Mouse (Mus musculus): ENCODE results near the gene Dusp22.

The Dusp22 gene

DNA sequence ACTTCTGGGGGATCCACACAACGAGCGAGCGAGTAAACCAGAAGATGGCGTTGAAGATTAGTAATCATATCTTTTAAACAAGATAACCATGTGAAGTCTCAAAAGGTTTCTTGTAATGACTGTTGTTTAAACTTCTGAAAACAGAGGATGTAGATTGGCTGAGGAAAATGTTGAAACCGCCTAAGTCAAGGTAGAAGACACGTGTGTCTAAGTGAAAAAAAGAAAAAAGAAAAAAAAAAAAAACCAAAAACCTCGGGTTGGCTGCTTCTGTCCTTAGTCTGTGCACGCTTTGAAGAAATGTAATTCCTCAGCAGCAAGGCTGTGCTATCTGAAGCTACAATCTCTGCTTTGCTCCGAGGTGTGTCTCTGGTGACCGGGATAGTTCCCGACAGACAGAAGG lies 87.7 kb downstream of the Dusp22 start:
- TF ChIP-seq GATA4 (IDR thresholded peaks at IDR 0.05; ENCODE audit: insufficient replicate concordance, low read length) = no peak

DNA sequence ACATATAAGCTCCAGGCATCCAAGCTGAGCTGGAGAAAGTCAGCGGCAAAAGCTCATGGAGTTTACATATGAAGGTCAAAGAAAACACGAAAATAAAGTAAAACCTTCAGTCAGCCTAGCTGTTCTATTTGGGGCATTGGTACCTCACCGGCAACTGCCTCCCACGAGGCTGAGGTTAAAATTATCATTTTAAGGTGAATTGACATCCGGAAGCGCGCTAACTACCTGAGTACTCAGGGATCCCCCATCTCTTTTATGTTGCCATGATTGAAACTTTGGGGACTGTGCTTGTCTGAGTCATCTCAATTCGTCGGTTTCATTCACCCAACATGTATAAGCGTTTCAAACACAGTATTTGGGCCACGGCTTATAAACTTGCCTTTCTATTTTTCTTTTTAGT lies 88.5 kb downstream of the Dusp22 start:
- TF ChIP-seq GATA4 (IDR thresholded peaks at IDR 0.05; ENCODE audit: insufficient replicate concordance, low read length) = no peak

DNA sequence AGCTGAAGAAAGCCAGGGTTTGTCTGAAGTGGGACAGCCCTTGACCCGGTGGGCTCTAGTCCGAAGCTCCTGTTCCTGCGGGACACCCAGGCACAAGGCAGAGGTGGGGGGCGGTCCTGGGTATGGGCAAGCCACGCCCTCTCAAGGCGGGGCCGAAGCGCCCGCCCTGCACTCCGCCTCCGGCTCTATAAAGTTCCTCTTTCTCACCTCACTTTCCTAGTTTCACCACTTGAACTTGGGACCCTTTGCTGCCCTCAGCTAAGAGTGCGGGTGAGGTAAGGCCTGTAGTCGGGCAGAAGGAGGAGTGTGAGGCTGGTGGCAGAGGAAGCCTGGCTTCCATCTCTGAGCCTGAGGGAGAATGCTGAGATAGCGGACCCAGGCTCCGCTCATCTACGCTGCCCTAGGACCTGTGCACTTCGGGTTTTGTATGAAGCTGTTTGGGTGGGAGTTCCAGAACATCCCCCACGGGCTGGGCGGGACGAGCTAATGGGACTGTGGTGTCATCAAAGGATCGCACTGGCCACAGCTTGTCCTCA lies 89.3 kb downstream of the Dusp22 start, which contains the start of gene Irf4:
Irf4 (plus strand) TSS at position 206 of the 536 bp plus-strand sequence.
- no peak for TF ChIP-seq GATA4 (IDR thresholded peaks at IDR 0.05; ENCODE audit: insufficient replicate concordance, low read length)

DNA sequence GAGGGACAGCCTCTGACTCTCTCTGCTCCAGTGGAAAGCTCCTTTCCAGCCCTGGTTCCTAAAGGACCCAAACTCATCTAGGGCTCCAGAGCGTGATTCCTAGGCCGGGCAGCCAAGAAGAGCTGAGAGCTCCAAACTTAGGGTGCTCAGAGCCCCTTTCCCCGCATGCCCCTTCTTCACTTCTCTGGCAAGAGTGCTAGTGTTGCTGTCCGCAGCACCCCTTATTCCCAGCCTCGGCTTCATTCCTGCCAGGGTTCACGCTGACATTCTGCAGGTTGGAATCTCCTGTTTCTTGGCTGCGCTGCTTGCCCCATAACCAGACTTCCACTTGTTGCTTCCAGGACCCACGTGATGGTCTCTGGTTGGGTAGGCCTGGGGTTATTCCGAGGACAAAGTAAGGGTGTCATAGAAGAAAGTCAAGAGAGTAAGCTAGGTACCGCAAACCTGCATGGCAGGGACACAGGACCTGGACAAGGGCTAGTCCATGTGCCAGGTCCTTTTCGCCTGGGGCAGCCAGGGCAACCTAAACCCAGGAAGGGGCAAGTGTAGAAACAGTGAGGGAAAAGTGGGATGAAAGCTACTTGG lies 89.8 kb downstream of the Dusp22 start:
- no peak for TF ChIP-seq GATA4 (IDR thresholded peaks at IDR 0.05; ENCODE audit: insufficient replicate concordance, low read length)

DNA sequence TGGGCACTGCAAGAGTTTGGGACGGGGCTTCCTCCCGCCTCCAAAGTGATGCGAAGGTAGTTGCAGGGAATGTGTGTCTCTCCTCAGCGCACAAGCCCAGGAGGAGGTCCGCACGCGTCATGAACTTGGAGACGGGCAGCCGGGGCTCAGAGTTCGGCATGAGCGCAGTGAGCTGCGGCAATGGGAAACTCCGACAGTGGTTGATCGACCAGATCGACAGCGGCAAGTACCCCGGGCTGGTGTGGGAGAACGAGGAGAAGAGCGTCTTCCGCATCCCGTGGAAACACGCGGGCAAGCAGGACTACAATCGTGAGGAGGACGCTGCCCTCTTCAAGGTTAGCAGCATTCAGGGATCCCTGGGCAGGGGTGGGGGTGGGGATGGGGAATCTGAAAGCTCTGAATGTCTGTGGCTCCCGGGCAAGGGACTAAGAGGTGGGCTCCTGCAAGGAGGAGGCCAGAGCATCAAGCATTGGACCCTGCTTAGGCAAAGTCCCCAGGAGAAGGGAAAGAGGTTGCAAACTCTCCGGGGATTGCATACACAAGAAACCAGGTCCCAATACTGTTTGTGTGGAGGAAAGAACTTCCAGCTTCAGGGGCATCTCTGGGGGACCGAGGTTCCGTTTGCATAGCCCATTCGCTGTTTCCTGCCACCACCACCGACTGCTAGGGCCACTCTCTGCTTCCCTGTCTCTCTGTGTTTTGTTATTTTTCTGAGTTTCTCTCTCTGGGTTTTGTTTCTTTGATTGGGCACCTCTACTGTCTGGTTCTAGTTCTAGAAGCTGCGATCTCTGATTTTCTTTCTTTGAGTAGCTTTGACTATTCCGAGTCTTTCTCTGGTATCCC lies 90.9 kb downstream of the Dusp22 start:
- no peak for TF ChIP-seq GATA4 (IDR thresholded peaks at IDR 0.05; ENCODE audit: insufficient replicate concordance, low read length)

DNA sequence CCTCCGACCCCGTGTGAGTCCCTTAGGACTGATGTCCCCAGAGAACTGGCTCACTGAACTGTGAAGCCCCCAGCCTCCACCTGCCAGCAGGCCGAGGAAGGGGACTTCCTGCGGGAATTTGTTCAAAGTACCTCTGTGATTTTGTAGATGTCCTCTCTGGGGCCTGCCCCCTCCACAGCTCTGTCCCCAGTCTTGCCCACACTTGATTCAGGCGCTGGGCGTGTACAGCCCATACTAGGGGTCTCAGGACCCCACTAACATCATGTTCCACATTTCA lies 91.4 kb downstream of the Dusp22 start:
- TF ChIP-seq GATA4 (IDR thresholded peaks at IDR 0.05; ENCODE audit: insufficient replicate concordance, low read length) = no peak

DNA sequence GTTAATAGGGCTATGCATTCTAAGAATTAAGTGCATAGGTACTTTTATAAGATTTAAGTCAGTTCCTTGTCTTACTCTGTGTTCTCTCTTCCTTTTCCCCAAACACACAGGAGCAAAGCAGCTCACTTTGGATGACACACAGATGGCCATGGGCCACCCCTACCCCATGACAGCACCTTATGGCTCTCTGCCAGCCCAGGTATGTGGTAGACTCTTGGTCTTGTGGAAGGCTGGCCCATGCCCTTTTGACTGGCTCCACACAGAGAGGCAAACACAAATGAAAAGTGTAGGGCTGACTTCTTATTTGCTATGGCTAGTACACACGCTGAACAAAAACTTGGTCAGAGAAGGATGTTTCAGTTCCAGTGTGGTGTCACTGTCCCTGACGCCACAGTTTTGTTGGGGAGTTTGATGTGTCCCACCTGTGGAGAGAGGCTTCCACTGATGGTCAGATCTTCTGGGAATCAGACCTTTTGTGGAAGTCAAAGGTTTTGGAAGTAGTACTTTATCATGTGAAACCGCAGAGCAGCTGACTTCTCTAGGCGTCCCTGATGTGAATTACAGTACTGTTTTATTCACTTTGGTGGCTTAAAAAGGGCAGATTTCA lies 92.9 kb downstream of the Dusp22 start:
- no peak for TF ChIP-seq GATA4 (IDR thresholded peaks at IDR 0.05; ENCODE audit: insufficient replicate concordance, low read length)

DNA sequence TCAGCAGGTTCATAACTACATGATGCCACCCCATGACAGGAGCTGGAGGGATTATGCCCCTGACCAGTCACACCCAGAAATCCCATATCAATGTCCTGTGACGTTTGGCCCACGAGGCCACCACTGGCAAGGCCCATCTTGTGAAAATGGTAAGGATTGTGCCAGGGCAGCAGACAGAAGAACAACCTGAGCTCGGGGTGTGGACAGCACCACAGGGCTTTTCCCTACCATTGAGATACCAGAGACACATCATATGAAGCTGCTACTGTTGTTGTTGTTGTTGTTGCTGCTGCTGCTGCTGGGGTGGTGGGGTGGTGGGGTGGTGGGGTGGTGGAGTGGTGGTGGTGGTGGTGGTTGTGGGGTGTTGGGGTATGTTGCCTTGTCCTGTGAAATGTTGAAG lies 93.6 kb downstream of the Dusp22 start:
- TF ChIP-seq GATA4 (IDR thresholded peaks at IDR 0.05; ENCODE audit: insufficient replicate concordance, low read length) = no peak

DNA sequence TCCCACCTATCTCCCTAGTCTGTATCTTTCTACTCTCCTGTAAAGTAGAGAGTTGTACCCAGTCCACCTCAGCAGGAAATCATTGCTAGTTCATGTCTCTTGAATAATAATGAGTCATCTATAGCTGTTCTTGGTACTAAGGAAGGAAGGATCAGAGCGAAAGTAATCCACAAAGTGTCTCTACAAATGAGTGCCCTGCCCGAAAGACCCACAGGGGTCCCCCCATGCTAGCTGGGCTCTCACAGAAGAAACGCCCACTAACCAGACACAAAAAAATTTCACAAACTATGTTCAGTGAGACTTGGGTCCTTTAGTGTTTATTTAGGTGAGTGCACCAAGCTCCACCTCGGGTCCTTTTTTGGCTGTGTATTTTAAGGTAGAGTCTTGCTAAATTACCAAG lies 94.3 kb downstream of the Dusp22 start:
- no peak for TF ChIP-seq GATA4 (IDR thresholded peaks at IDR 0.05; ENCODE audit: insufficient replicate concordance, low read length)

DNA sequence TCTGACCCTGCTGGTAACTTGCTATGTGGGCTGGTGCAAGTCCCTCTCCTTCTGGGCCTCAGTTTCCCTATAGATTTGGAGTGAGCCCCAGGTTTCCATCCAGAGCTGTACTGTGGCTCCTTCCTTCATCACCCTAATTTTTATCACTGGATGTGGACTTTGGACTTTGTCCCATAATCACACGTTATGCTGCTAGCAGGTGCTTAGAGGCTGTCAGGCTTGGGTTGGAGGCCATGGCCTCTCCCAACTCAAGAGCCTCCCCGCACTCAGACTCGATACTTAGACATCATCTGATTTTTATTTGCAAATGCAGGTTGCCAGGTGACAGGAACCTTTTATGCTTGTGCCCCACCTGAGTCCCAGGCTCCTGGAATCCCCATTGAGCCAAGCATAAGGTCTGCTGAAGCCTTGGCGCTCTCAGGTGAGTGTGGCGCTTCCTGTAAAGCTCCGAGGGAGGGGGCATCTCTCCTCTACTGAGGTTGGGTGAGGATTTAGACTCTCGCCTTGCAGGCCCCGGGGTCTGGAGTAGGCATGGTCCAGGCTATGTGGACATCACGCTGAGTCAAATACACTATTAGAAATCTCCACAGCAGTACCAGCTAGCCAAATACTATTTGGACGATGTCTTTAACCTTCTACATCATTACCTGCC lies 95.2 kb downstream of the Dusp22 start:
- no peak for TF ChIP-seq GATA4 (IDR thresholded peaks at IDR 0.05; ENCODE audit: insufficient replicate concordance, low read length)

DNA sequence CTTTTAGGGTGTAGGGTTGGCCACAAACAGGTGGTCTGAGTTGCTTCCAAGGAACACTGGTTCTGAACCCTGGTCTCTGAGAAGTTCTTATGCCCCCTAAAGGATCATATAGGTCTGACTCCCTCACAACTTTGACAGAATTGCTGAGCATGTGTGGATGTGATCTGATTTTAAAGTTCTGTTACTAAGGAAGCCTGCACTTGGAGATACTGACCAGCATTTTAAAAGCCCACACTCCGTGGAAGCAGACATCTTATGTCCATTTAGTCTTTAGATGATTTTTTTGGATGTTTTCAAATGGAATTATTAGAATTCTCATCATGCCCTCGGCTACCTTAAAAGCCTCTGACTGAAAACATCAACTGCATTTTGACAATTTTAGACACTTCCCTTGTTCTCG lies 95.8 kb downstream of the Dusp22 start:
- TF ChIP-seq GATA4 (IDR thresholded peaks at IDR 0.05; ENCODE audit: insufficient replicate concordance, low read length) = no peak

DNA sequence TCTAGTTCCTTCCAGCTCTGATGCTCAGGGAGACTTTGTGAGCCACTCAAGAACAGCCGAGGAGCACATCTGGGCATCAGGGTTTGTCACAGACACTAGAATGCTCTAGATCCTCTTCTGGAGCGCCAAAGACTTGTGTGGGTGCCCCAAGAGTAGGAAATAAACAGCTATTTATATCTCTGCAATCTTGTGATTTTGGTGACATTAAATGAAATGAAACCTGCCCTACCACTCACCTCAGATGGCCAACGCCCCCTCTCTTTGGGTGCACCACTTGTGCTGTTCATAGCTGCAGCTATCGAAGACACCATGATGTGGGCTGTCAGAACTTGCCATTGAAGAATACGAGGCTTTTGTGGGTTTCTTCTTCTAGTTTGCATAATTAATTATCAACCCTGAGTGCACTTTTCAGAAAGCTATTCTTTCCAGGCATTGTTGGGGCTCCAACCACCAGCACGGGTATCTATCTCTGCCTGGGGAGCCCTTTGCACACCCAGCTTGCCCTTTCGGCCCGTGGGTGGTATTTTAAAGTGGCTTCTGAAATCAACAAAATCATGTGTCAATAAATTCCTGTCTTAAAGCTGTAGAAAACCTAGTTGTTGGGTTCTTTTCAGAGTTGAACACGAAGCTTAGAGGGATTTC lies 96.3 kb downstream of the Dusp22 start:
- TF ChIP-seq GATA4 (IDR thresholded peaks at IDR 0.05; ENCODE audit: insufficient replicate concordance, low read length) = no peak

DNA sequence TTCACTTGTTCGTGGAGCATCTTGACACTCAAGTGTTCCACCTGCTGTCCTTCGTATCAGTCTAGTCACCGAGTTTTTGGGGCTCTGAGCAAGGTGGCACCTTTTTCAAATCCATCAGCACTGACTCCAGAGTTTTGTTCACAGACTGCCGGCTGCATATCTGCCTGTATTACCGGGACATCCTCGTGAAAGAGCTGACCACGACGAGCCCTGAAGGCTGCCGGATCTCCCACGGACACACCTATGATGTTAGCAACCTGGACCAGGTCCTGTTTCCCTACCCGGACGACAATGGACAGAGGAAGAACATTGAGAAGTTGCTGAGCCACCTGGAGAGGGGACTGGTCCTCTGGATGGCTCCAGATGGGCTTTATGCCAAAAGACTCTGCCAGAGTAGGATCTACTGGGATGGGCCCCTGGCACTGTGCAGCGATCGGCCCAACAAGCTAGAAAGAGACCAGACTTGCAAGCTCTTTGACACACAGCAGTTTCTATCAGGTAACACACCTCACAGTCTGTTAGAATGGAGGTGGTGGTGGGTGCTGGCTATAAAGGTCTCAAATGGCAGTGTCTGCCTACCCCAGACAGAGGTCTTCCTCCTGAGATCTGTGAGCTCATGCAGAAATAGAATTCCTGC lies 97.6 kb downstream of the Dusp22 start:
- TF ChIP-seq GATA4 (IDR thresholded peaks at IDR 0.05; ENCODE audit: insufficient replicate concordance, low read length) = no peak

DNA sequence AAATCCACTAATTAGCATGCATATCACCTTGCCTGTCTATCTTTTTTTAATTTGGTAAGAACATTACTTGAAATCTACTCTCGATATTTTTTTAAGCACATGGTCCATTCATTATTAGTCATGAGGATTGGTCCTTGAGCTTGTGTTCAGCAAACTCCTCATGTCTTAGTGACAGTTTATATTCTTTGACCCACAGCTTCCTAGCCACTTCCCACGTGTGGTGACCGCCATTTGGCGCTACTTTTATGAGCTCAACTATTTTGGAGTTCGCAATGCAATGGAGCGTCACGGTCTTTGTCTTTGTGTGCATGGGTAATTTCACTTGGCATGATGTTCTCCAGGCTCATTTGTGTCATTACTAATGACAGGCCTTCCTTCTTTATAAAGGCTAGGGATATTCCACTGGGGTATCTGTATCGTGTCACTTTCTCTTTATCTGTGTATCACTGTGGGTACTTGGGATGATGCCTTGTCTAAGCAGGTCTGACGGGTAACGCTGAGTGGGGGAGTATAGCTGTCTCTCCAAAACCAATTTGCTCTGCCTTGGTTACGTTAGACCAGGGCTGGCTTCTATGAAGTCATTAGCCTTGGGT lies 99.1 kb downstream of the Dusp22 start:
- TF ChIP-seq GATA4 (IDR thresholded peaks at IDR 0.05; ENCODE audit: insufficient replicate concordance, low read length) = no peak

All from liver, adult (tissue).